Mouse (Mus musculus) common myeloid progenitor, adult 5-6 weeks (primary cell): ENCODE measurements around the gene Klhl33. TPM values are rescaled to one million over a fixed set of nuclear protein-coding genes. Genes with fewer than 3 reads are reported as not detected.

ENCODE experiments used
- ATAC-seq: replicated peaks from 2 replicates; pipeline ENCODE4 v1.8.0; 2016; ENCODE audit warnings: low read depth, mild to moderate bottlenecking, moderate TSS enrichment, inconsistent platforms; ENCODE audit not compliant: poor library complexity, severe bottlenecking
- total RNA-seq: library from RNA; stranded (forward); fragments of 200-1000, 187-1606 nt; gene quantifications from 2 replicates; pipeline ENCODE4 v1.2.3, GENCODE M21; 2017

Klhl33 gene
- total RNA-seq, 1 experiment from 2014 or later, result 0.32 TPM

- ATAC-seq, result no peak
Observed at GRCm38 (mm10) chr14:50866966-50867365, 30.3 kb downstream of the Klhl33 start.

- peak; percentile 83 for ATAC-seq
Observed at GRCm38 (mm10) chr14:50865005-50865404, 32.3 kb downstream of the Klhl33 start.

- no peak for ATAC-seq
Observed at GRCm38 (mm10) chr14:50862641-50863040, 34.7 kb downstream of the Klhl33 start.

GRCm38 (mm10) chr14:50855788-50856187 lies 41.5 kb downstream of the Klhl33 start:
- no peak for ATAC-seq

Other genes starting within 250 kb of the Klhl33 start
- gene Olfr747, start 204.3 kb downstream of the Klhl33 start, total RNA-seq, result not detected in 2 replicates
- gene Olfr748, start 190.1 kb downstream of the Klhl33 start, total RNA-seq, result not detected in 2 replicates
- not detected in 2 replicates for gene Olfr749, start 152.4 kb downstream of the Klhl33 start, total RNA-seq
- 34.8 and 38.3 TPM in 2 replicates for gene Ttc5, start 112.0 kb downstream of the Klhl33 start, total RNA-seq
- not detected in 2 replicates for gene Ccnb1ip1, start 89.8 kb downstream of the Klhl33 start, total RNA-seq
- gene Parp2, start 89.7 kb downstream of the Klhl33 start, total RNA-seq, result 79.1 and 92.3 TPM in 2 replicates
- 12.7 and 19.3 TPM in 2 replicates for gene Tep1, start 26.9 kb downstream of the Klhl33 start, total RNA-seq
- gene Osgep, start 27.4 kb upstream of the Klhl33 start, total RNA-seq, result 110 and 124 TPM in 2 replicates
- gene Apex1, start 27.5 kb upstream of the Klhl33 start, total RNA-seq, result 206 and 222 TPM in 2 replicates
- gene Pip4p1, start 33.3 kb upstream of the Klhl33 start, total RNA-seq, result 15.6 and 17.3 TPM in 2 replicates
- 144 and 156 TPM in 2 replicates for gene Pnp, start 33.6 kb upstream of the Klhl33 start, total RNA-seq
- 34.9 and 44.0 TPM in 2 replicates for gene Gm49342, start 47.0 kb upstream of the Klhl33 start, total RNA-seq
- gene Pnp2, start 58.5 kb upstream of the Klhl33 start, total RNA-seq, result 1.5 and 5.4 TPM in 2 replicates
- not detected in 2 replicates for gene Rnase10, start 110.2 kb upstream of the Klhl33 start, total RNA-seq
- not detected in 2 replicates for gene Rnase9, start 144.4 kb upstream of the Klhl33 start, total RNA-seq
- not detected in 2 replicates for gene Rnase11, start 152.7 kb upstream of the Klhl33 start, total RNA-seq
- gene Rnase12, start 160.2 kb upstream of the Klhl33 start, total RNA-seq, result not detected in 2 replicates
- not detected in 2 replicates for gene Olfr750, start 176.9 kb upstream of the Klhl33 start, total RNA-seq
- 0.82 and 2.5 TPM in 2 replicates for gene Rnase4, start 193.6 kb upstream of the Klhl33 start, total RNA-seq
- gene Ang, start 193.6 kb upstream of the Klhl33 start, total RNA-seq, result 1.1 TPM in 1 of 2 replicates, not detected in the other
- not detected in 2 replicates for gene Eddm3b, start 216.9 kb upstream of the Klhl33 start, total RNA-seq
- gene Rnase6, start 226.4 kb upstream of the Klhl33 start, total RNA-seq, result 49.7 and 62.1 TPM in 2 replicates
- not detected in 2 replicates for gene Rnase1, start 249.3 kb upstream of the Klhl33 start, total RNA-seq